Mouse (Mus musculus) cortical plate, adult 2 months (tissue): ENCODE data around the gene Morn1.

ENCODE experiments used
- CTCF ChIP-seq: fragments of 200-500 bp; IDR thresholded peaks from 2 replicates; pipeline ENCODE4 v1.5.1; 2011; ENCODE audit warnings: mild to moderate bottlenecking, control low read depth, low read length; ENCODE audit not compliant: insufficient read depth; ENCODE audit errors: extremely low read depth
- POLR2A ChIP-seq: fragments of 200-500 bp; IDR thresholded peaks from 2 replicates; pipeline ENCODE4 v1.6.1; 2011; ENCODE audit warnings: mild to moderate bottlenecking, low read length, control low read depth; ENCODE audit not compliant: insufficient read depth; ENCODE audit errors: extremely low read depth

DNA sequence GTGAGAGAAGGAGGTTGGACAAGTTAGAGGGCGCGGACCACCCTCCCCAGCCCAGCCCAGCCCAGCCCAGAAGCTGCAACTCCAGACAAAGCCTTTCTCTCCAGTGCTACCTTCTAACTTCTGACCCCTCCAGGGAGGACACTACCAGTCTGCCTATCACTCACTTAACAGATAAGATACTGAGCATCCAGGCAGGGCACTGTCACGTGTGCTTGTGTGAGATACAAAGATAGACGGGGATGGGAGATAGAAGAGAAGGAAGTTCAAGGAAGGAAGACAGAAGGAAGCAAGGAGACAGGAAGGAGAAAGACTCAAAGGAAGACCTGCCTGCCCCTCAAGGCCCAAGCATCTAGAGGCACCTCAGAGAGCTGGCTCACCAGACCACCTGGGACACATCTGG is 62.1 kb downstream of the Morn1 start:
- TF ChIP-seq CTCF (no peak), POLR2A (no peak)
